9 mouse cellular contexts compared by ENCODE assay signal in genomic region chr4:148607758-148608157, GRCm38 (mm10). TPM values are rescaled to one million over a fixed set of nuclear protein-coding genes. Genes with fewer than 3 reads are reported as not detected.
DNase-seq lines count a peak whose midpoint lies in the region; ATAC-seq and TF ChIP-seq lines count a peak whose summit lies in the region.
"Had no signal": no experiment of that assay in that cellular context is flagged by ENCODE, and none has a peak within 500 bp of the region (broad histone marks: within the 10 kb centered on the region; RNA-seq: fewer than 3 reads in every experiment).

No protein-coding gene starts in this region.

- peaks cover 1% of the 10 kb centered on the region for H3K36me3 ChIP-seq in kidney, adult 2 months (ENCODE audit: control insufficient read depth, insufficient read depth, low read length)
- peaks cover 11% of the 10 kb centered on the region; the same call in 1 of the 2 replicates for H3K36me3 ChIP-seq in kidney, embryonic 14.5 days (ENCODE audit: control insufficient read depth, insufficient read depth, low read length)
- H3K36me3 ChIP-seq in embryonic facial prominence, embryonic 10.5 days (replicated peaks), result peaks cover 45% of the 10 kb centered on the region

- H3K27me3 ChIP-seq in kidney, adult 2 months (replicated peaks; ENCODE audit: control insufficient read depth, insufficient read depth, low read length), result no peaks in the 10 kb centered on the region
- H3K27me3 ChIP-seq in kidney, embryonic 14.5 days (ENCODE audit: control insufficient read depth, insufficient read depth, low read length), result no peaks in the 10 kb centered on the region
- H3K27me3 ChIP-seq in embryonic facial prominence, embryonic 10.5 days (replicated peaks; ENCODE audit: low read depth, poor library complexity, severe bottlenecking), result no peaks in the 10 kb centered on the region
- H3K27me3 ChIP-seq: neural tube, embryonic 13.5 days had no signal

- DNase-seq in kidney, adult 2 months, result peak; percentile 84
- peak; percentile 90 for DNase-seq in adrenal gland, postnatal 10 days
- DNase-seq in embryonic facial prominence, embryonic 10.5 days (ENCODE audit: low spot score), result peak; percentile 65
- peak; percentile 81 to 91 for DNase-seq in heart, postnatal 10 days
- DNase-seq in left cerebral cortex, adult 8-10 months (ENCODE audit: low spot score in 2 of 2), result peak; percentile 54 to 65
- DNase-seq in thymus, postnatal 14 days, result peak; percentile 85

- TF ChIP-seq CTCF in kidney, adult 2 months (conservative IDR thresholded peaks at IDR 0.05; ENCODE audit: insufficient read depth, insufficient read length, low read depth, low read length), result peak; percentile 91
- TF ChIP-seq CTCF in olfactory bulb, adult 2 months (IDR thresholded peaks at IDR 0.05; ENCODE audit: insufficient read depth, low read depth, low read length), result peak; percentile 47; the same call in 1 of the 2 replicates

- intact Hi-C loops in heart, postnatal 10 days (cut with DNase I), result loop anchor here (5.0 kb wide), 1 partner anchor 440 kb away; no protein-coding TSS in a partner anchor

- peaks cover 16% of the 10 kb centered on the region for H3K4me1 ChIP-seq in kidney, adult 2 months (ENCODE audit: control insufficient read depth, insufficient read depth, low read length)
- H3K4me1 ChIP-seq in kidney, embryonic 14.5 days (ENCODE audit: control insufficient read depth, insufficient read depth, low read length), result 0 out of 2 replicates have a peak, but pooled peaks cover 4% of the 10 kb centered on the region
- H3K4me1 ChIP-seq in embryonic facial prominence, embryonic 10.5 days, result peaks cover 8% of the 10 kb centered on the region
- H3K4me1 ChIP-seq in olfactory bulb, adult 2 months (ENCODE audit: control insufficient read depth, insufficient read depth, low read length), result peaks cover 23% of the 10 kb centered on the region

- no peak for ATAC-seq in kidney, embryonic 14.5 days (ENCODE audit: low FRiP score, low TSS enrichment)

- H3K9me3 ChIP-seq in kidney, embryonic 14.5 days (ENCODE audit: control insufficient read depth, low read length), result no peaks in the 10 kb centered on the region
- no peaks in the 10 kb centered on the region for H3K9me3 ChIP-seq in embryonic facial prominence, embryonic 10.5 days
- H3K9me3 ChIP-seq: neural tube, embryonic 13.5 days had no signal

- no peak overlapping the region for H3K27ac ChIP-seq in kidney, adult 2 months (ENCODE audit: insufficient read depth, low read depth, low read length)
- no peak overlapping the region for H3K27ac ChIP-seq in kidney, embryonic 14.5 days (ENCODE audit: low read depth, low read length)
- H3K27ac ChIP-seq in embryonic facial prominence, embryonic 10.5 days (replicated peaks), result no peak overlapping the region
- no peak overlapping the region for H3K27ac ChIP-seq in olfactory bulb, adult 2 months (ENCODE audit: insufficient read depth, low read depth, low read length)
- H3K27ac ChIP-seq: neural tube, embryonic 13.5 days had no signal

- TF ChIP-seq POLR2A in kidney, adult 2 months (IDR thresholded peaks at IDR 0.05; ENCODE audit: low read depth, low read length), result no peak
- no peak for TF ChIP-seq POLR2A in olfactory bulb, adult 2 months (IDR thresholded peaks at IDR 0.05; ENCODE audit: insufficient read depth, low read depth, low read length)

- H3K4me3 ChIP-seq in kidney, adult 2 months (ENCODE audit: insufficient read depth, low read depth, low read length), result no peak overlapping the region
- no peak overlapping the region for H3K4me3 ChIP-seq in kidney, embryonic 14.5 days (ENCODE audit: low read length)
- no peak overlapping the region for H3K4me3 ChIP-seq in embryonic facial prominence, embryonic 10.5 days
- no peak overlapping the region for H3K4me3 ChIP-seq in olfactory bulb, adult 2 months (ENCODE audit: insufficient read depth, low read depth, low read length)
- H3K4me3 ChIP-seq: neural tube, embryonic 13.5 days had no signal

- H3K4me2 ChIP-seq in kidney, embryonic 14.5 days (replicated peaks; ENCODE audit: low read depth, low read length), result no peak overlapping the region
- H3K4me2 ChIP-seq: neural tube, embryonic 13.5 days had no signal

- H3K9ac ChIP-seq in kidney, embryonic 14.5 days (ENCODE audit: low read depth, low read length), result no peak overlapping the region
- H3K9ac ChIP-seq: neural tube, embryonic 13.5 days had no signal

- 9% methylated on average over 5 of the region's 5 CpGs for WGBS in kidney, adult 2 months
- 30% methylated on average over 5 of the region's 5 CpGs for WGBS in kidney, embryonic 14.5 days
- 30% methylated on average over 5 of the region's 5 CpGs for WGBS in embryonic facial prominence, embryonic 10.5 days
- WGBS in olfactory bulb, adult 2 months, result 21% methylated on average over 5 of the region's 5 CpGs

RNA-seq across cellular contexts. Expression of gene Masp2, which starts 5.4 kb away (rescaled TPM):
- polyA plus RNA-seq in kidney, adult 2 months (2012; rRNA removed), result 1.7 and 2.7 TPM in 2 replicates
- 0.37 TPM in 1 of 2 replicates, not detected in the other for polyA plus RNA-seq in kidney, embryonic 14.5 days (2014; fragmentation: Nextera tagmentation; extraction: Ambion mirVana)
- 10 to 100 TPM; 17.2 to 34.8 TPM for total RNA-seq in adrenal gland, postnatal 10 days (2021)
- polyA plus RNA-seq in embryonic facial prominence, embryonic 10.5 days (2016; fragmentation: Nextera tagmentation; extraction: Ambion mirVana), result 0.35 TPM in 1 of 2 replicates, not detected in the other
- under 1 TPM; 0.29 to 0.30 TPM for total RNA-seq in heart, postnatal 10 days (2021)
- 1 to 10 TPM; 1.9 to 4.2 (median 2.7) TPM for total RNA-seq in left cerebral cortex, adult 8-10 months (2022)
- not detected in 2 replicates for polyA plus RNA-seq in olfactory bulb, adult 2 months (2012; ENCODE audit: insufficient read depth, insufficient read length, low replicate concordance, missing spikeins)

RNA-seq across cellular contexts. Expression of gene Srm, which starts 16.5 kb away (rescaled TPM):
- polyA plus RNA-seq in kidney, adult 2 months (2012; rRNA removed), result 33.1 and 33.9 TPM in 2 replicates
- polyA plus RNA-seq in kidney, embryonic 14.5 days (2014; fragmentation: Nextera tagmentation; extraction: Ambion mirVana), result 214 and 242 TPM in 2 replicates
- 10 to 100 TPM; 63.1 to 69.7 TPM for total RNA-seq in adrenal gland, postnatal 10 days (2021)
- polyA plus RNA-seq in embryonic facial prominence, embryonic 10.5 days (2016; fragmentation: Nextera tagmentation; extraction: Ambion mirVana), result 248 and 267 TPM in 2 replicates
- total RNA-seq in heart, postnatal 10 days (2021), result 10 to 100 TPM; 25.4 to 26.8 TPM
- total RNA-seq in left cerebral cortex, adult 8-10 months (2022), result 10 to 100 TPM; 76.3 to 81.3 (median 77.7) TPM
- polyA plus RNA-seq in olfactory bulb, adult 2 months (2012; ENCODE audit: insufficient read depth, insufficient read length, low replicate concordance, missing spikeins), result not detected in 2 replicates

RNA-seq across cellular contexts. Expression of gene Tardbp, which starts 19.1 kb away (rescaled TPM):
- 67.3 and 93.3 TPM in 2 replicates for polyA plus RNA-seq in kidney, adult 2 months (2012; rRNA removed)
- 183 TPM in 2 replicates for polyA plus RNA-seq in kidney, embryonic 14.5 days (2014; fragmentation: Nextera tagmentation; extraction: Ambion mirVana)
- 100 to 1,000 TPM; 214 to 253 TPM for total RNA-seq in adrenal gland, postnatal 10 days (2021)
- polyA plus RNA-seq in embryonic facial prominence, embryonic 10.5 days (2016; fragmentation: Nextera tagmentation; extraction: Ambion mirVana), result 450 and 455 TPM in 2 replicates
- total RNA-seq in heart, postnatal 10 days (2021), result 100 to 1,000 TPM; 148 to 181 TPM
- 100 to 1,000 TPM; 182 to 208 (median 193) TPM for total RNA-seq in left cerebral cortex, adult 8-10 months (2022)
- 433 and 939 TPM in 2 replicates for polyA plus RNA-seq in olfactory bulb, adult 2 months (2012; ENCODE audit: insufficient read depth, insufficient read length, low replicate concordance, missing spikeins)

RNA-seq across cellular contexts. Expression of gene Gm572, which starts 35.4 kb away (rescaled TPM):
- polyA plus RNA-seq in kidney, adult 2 months (2012; rRNA removed), result 0.17 TPM in 1 of 2 replicates, not detected in the other
- polyA plus RNA-seq in kidney, embryonic 14.5 days (2014; fragmentation: Nextera tagmentation; extraction: Ambion mirVana), result not detected in 2 replicates
- under 1 TPM in 1 of 2 experiments, not detected in 1; 0.64 TPM for total RNA-seq in adrenal gland, postnatal 10 days (2021)
- polyA plus RNA-seq in embryonic facial prominence, embryonic 10.5 days (2016; fragmentation: Nextera tagmentation; extraction: Ambion mirVana), result not detected in 2 replicates
- total RNA-seq in heart, postnatal 10 days (2021), result 1 to 10 TPM; 4.5 to 5.0 TPM
- under 1 TPM in 2 of 4 experiments, not detected in 2; 0.23 to 0.44 TPM for total RNA-seq in left cerebral cortex, adult 8-10 months (2022)
- polyA plus RNA-seq in olfactory bulb, adult 2 months (2012; ENCODE audit: insufficient read depth, insufficient read length, low replicate concordance, missing spikeins), result not detected in 2 replicates
- polyA plus RNA-seq: neural tube, embryonic 13.5 days had no signal

RNA-seq across cellular contexts. Expression of gene Exosc10, which starts 49.5 kb away (rescaled TPM):
- 21.8 TPM in 2 replicates for polyA plus RNA-seq in kidney, adult 2 months (2012; rRNA removed)
- polyA plus RNA-seq in kidney, embryonic 14.5 days (2014; fragmentation: Nextera tagmentation; extraction: Ambion mirVana), result 65.7 and 101 TPM in 2 replicates
- total RNA-seq in adrenal gland, postnatal 10 days (2021), result 10 to 100 TPM; 45.7 to 55.6 TPM
- 98.8 and 108 TPM in 2 replicates for polyA plus RNA-seq in embryonic facial prominence, embryonic 10.5 days (2016; fragmentation: Nextera tagmentation; extraction: Ambion mirVana)
- 10 to 100 TPM; 55.4 to 56.0 TPM for total RNA-seq in heart, postnatal 10 days (2021)
- total RNA-seq in left cerebral cortex, adult 8-10 months (2022), result 10 to 100 TPM; 47.1 to 49.6 (median 48.2) TPM
- not detected in 2 replicates for polyA plus RNA-seq in olfactory bulb, adult 2 months (2012; ENCODE audit: insufficient read depth, insufficient read length, low replicate concordance, missing spikeins)

Comparison
In these comparisons a context has a peak if more than half of its experiments do, and no peak if none do; other contexts are left out.
1. RNA of gene Srm, which starts 16.5 kb away (polyA plus RNA-seq): 248 to 267 TPM in embryonic facial prominence, embryonic 10.5 days, 214 to 242 TPM in kidney, embryonic 14.5 days and 33.1 to 33.9 TPM in kidney, adult 2 months; not detected in olfactory bulb, adult 2 months; every median in the first group is over 10 times any median in the second.
2. Peak in every context shown above with its lines, with median percentiles within 50 percentile points of each other: DNase-seq.